Mouse (Mus musculus) spleen, postnatal 14 days (tissue): ENCODE results near the gene Mocs1.

ENCODE experiments used
- DNase-seq, 2 experiments: peaks; one replicate each; pipeline ENCODE4 v3.0.0; 2021 to 2022; ENCODE audit warnings: low spot score in 2 of 2

Mocs1 gene

DNA sequence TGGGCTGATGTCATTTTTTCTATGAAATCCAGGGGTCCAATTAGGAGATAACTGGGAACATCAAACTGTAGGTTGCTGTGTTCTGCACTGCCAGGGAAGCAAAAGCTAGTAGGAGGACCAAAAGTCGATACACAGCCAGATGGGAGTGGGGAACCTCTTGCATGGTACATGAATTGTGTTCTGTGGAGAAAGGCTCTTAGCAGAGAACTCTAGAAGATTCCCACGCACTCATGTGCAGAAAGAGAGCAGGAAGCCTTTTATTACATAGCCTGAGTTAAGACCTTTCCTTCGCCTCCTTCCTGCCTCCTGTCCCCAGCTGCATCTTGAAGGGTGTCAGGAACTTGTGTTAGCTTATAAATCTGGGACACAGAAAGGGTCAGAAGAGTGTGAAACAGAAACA is 53.7 kb downstream of the Mocs1 start:
- no peak for DNase-seq

DNA sequence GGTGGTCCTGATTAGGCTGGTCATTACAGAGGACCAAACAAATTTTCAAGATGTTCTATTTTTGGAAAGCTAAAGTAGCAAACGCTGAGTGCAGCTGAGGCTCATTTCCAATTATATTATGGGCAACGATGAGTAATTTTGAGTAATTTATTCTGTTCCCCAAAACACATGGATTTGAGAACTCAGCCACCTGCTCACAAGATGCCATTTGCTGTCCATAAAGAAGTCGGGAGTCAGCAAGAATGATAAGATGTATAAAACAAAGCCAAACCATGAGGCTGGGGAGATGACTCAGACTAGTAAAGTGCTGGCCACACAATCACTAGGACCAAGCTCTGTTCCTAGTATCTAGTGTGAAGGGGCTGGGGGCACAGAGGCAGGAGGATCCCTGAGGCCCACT is 56.3 kb downstream of the Mocs1 start:
- DNase-seq = no peak

DNA sequence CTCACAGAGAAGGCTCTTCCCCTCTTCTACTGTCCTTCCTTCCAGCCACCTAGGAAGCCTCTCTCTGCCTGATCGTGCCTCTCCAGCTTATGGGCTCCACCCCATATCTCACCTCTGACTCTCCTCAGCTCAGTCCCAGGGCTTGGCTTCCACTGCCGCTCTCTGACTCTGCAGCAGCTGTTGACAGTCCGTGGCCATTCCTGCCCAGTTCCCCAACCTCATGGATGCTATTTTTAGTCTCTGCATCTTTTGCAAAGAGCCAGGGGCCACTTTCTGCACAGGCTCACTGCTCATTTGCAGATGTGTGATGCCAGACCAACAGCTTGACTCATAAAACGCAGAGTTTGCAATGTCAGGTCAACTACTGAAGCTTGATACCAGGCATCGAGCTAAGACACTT is 60.9 kb downstream of the Mocs1 start:
- DNase-seq = no peak

DNA sequence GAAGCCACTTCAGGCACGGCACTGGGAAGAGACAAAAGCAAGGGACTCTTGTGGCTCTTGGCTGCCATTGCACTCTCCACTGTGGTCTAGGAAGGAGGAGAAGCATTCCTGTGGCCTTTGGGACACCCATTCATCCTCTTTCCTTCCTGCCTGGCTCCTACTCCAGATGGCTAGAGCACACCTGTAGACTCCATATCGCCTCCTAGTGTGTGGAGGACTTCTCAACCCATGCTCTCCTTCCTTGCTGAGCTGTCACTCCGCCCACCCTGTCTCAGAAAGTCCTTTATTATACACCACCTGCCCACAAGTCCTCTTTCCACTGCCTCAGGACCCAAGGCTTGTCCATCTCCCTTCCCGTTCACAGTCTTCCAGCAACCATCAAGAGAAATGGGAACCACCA is 65.1 kb downstream of the Mocs1 start:
- no peak for DNase-seq

DNA sequence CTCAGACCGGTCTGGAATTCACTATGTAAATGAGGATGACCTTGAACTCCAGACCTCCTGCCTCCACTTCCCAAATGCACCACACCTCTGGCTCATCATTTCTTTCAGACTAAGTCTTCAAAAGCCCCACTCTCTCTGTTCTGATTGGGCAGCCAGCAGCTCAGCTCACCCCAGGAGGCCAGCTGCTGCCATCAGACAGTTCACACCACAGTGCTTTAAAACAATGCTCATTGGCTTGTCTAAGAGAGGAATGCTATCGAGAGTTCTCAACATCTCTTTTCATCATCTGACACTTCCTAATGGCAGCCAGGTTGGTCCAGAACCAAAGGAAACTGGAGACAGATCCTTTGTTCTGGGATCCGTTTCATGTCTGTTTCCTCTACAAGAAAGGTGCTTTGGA is 70.0 kb downstream of the Mocs1 start:
- DNase-seq = no peak

DNA sequence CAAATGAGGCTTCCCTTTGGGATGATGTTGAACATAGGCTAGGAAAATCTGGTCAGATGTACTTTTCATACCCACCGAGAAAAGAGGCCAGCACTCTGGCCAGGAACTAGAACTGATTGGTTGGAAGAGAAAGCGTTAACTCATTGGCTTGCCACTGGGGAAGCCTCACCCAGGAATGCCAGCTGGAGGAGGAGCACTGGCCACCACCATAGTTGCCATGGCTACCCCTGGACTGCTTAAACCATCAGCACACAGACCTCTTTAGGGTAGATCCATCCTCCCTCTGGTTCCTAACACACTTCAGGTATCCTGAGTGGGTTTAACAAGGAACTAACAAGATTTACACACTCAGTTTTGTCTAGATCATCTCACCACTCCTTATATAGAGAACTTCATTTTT is 71.5 kb downstream of the Mocs1 start:
- no peak for DNase-seq

DNA sequence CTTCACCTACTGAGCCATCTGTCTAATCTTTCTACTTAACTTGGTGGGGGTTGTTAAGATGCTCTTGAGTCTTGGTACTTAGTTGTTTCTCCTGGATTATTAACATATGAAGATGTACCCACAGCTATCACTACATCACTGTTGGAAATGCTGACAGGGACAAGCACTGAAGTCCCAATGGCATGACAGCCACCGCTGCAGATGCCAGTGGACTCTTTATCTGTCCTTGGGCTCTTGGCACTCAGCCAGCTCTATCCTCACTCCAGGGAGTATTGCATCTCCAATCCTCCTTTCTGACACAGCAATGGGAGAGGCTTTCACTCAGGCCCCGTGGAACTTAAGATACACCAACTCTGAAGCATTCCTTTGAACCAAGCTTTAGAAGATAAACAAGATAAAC is 72.1 kb downstream of the Mocs1 start:
- DNase-seq = no peak

DNA sequence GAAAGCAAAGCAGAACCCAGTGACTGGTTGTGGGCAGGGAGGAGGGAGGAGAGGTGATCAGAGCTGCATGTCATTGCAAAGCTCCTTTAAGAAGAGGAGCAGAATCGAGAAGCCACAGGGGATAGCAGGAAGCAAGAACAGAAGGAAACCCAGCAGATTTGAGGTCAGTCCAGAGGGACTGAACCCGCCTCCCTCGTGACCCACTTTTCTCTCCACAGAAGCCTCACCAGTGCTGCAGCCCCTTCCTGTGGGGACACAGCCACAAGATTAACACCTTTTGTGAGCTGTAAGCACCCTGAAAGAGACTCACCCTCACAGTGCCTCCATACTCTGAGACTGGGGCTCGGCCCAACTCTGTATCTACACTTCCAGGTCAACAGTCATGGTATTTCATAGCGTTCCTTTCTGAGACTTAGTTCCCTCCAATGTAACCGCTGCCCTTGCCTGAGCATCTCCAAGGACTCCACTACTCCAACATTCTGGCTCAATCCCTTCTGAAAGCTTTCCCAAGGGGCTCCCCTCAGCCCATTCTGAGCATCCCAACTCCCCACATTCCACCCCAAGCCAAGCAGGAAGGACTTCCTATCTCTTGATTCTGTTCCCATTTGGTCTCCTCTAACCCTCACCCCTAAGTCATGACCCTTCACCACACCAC is 75.2 kb downstream of the Mocs1 start:
- no peak for DNase-seq
